Comparison of ENCODE assay signal across 26 mouse cellular contexts in the genomic region with DNA sequence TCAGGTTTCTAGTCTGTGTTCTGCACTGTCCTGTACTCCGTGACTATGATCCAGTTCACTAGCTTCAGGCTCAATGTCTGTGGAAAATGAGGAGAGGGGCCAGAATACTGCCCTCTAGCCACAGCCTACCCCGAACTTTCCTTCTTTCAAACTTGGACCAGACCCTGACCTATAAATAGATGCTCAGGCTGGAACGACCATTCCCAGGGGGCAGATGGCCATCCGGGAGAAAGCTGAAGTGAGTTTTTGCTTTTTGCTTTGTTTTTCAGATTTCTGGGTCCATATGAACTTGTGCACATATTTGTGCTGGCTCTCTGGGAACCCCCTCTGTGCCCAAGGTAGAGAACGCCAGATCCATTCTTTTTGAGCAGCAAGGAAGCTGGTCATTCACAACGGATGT. TPM values are rescaled to one million over a fixed set of nuclear protein-coding genes. Genes with fewer than 3 reads are reported as not detected.
A peak's percentile ranks its signal among the peaks of the same experiment; 100 is the strongest.
DNase-seq lines count a peak whose midpoint lies in the region; ATAC-seq and TF ChIP-seq lines count a peak whose summit lies in the region.
"Had no signal": no experiment of that assay in that cellular context is flagged by ENCODE, and none has a peak within 500 bp of the region (broad histone marks: within the 10 kb centered on the region; RNA-seq: fewer than 3 reads in every experiment).

No protein-coding gene starts in this region.

- intact Hi-C loops in heart, postnatal 36 days (cut with DNase I) = no loop called here

- DNase-seq in adrenal gland, postnatal 10 days = peak; percentile 59
- DNase-seq in adrenal gland, postnatal 4 days (ENCODE audit: low spot score in 2 of 2) = no peak
- DNase-seq in heart, adult 8-10 months (ENCODE audit: low spot score) = peak; percentile 27
- DNase-seq in heart, postnatal 36 days = no peak
- no peak for DNase-seq in midbrain, embryonic 10.5 days (ENCODE audit: low spot score)
- no peak for DNase-seq in midbrain, postnatal 0 days (ENCODE audit: low spot score)
- DNase-seq: adrenal gland, adult 8-10 months; cerebellum, adult 11-12 months; cerebellum, adult 9-11 months; gastrocnemius, postnatal 25 days; layer of hippocampus, postnatal 36 days; left cerebral cortex, postnatal 4 days; liver, postnatal 0 days; midbrain, embryonic 14.5 days; retina, postnatal 1 day; right cerebral cortex, postnatal 14 days had no signal

- H3K9ac ChIP-seq in intestine, embryonic 15.5 days = no peak overlapping the region
- no peak overlapping the region for H3K9ac ChIP-seq in intestine, postnatal 0 days (ENCODE audit: low read depth, low read length)
- H3K9ac ChIP-seq in midbrain, postnatal 0 days (replicated peaks; ENCODE audit: low read length, poor library complexity, severe bottlenecking) = no peak overlapping the region
- H3K9ac ChIP-seq: forebrain, embryonic 13.5 days; hindbrain, embryonic 15.5 days; liver, embryonic 12.5 days; liver, postnatal 0 days; neural tube, embryonic 15.5 days had no signal

- no peaks in the 10 kb centered on the region for H3K9me3 ChIP-seq in intestine, embryonic 15.5 days
- H3K9me3 ChIP-seq in intestine, postnatal 0 days (ENCODE audit: control insufficient read depth) = no peaks in the 10 kb centered on the region
- no peaks in the 10 kb centered on the region for H3K9me3 ChIP-seq in midbrain, embryonic 10.5 days (replicated peaks)
- H3K9me3 ChIP-seq in midbrain, postnatal 0 days (ENCODE audit: low read length) = no peaks in the 10 kb centered on the region
- H3K9me3 ChIP-seq: forebrain, embryonic 13.5 days; hindbrain, embryonic 15.5 days; liver, embryonic 12.5 days; neural tube, embryonic 15.5 days had no signal

- peaks cover 6% of the 10 kb centered on the region; the same call in 1 of the 2 replicates for H3K4me1 ChIP-seq in intestine, embryonic 15.5 days (replicated peaks)
- H3K4me1 ChIP-seq in intestine, postnatal 0 days (replicated peaks; ENCODE audit: control insufficient read depth, insufficient read depth, low read length) = no peaks in the 10 kb centered on the region
- H3K4me1 ChIP-seq in midbrain, embryonic 10.5 days = peaks cover 30% of the 10 kb centered on the region
- H3K4me1 ChIP-seq in midbrain, postnatal 0 days (ENCODE audit: insufficient read depth, low read length) = no peaks in the 10 kb centered on the region
- H3K4me1 ChIP-seq: liver, embryonic 12.5 days had no signal

- TF ChIP-seq CTCF in intestine, postnatal 0 days (IDR thresholded peaks at IDR 0.05; ENCODE audit: low read depth) = no peak
- TF ChIP-seq CTCF in midbrain, postnatal 0 days (IDR thresholded peaks at IDR 0.05) = no peak

- 78% methylated on average over 6 of the region's 6 CpGs for WGBS in intestine, embryonic 15.5 days
- 76% methylated on average over 6 of the region's 6 CpGs for WGBS in intestine, postnatal 0 days
- 83% methylated on average over 6 of the region's 6 CpGs for WGBS in midbrain, embryonic 10.5 days
- WGBS in midbrain, postnatal 0 days = 79% methylated on average over 6 of the region's 6 CpGs

- no peaks in the 10 kb centered on the region for H3K27me3 ChIP-seq in intestine, embryonic 15.5 days (replicated peaks)
- no peaks in the 10 kb centered on the region for H3K27me3 ChIP-seq in intestine, postnatal 0 days (replicated peaks; ENCODE audit: control insufficient read depth, insufficient read depth, low read length)
- H3K27me3 ChIP-seq in midbrain, embryonic 10.5 days (ENCODE audit: low read depth, poor library complexity, severe bottlenecking) = peaks cover 86% of the 10 kb centered on the region
- H3K27me3 ChIP-seq in midbrain, postnatal 0 days (ENCODE audit: insufficient read depth, low read length) = no peaks in the 10 kb centered on the region
- H3K27me3 ChIP-seq: hindbrain, embryonic 15.5 days had no signal

- H3K36me3 ChIP-seq in intestine, embryonic 15.5 days = no peaks in the 10 kb centered on the region; the same call in 1 of the 2 replicates
- H3K36me3 ChIP-seq in intestine, postnatal 0 days (ENCODE audit: control insufficient read depth, insufficient read depth) = no peaks in the 10 kb centered on the region
- peaks cover 76% of the 10 kb centered on the region for H3K36me3 ChIP-seq in midbrain, embryonic 10.5 days
- H3K36me3 ChIP-seq in midbrain, postnatal 0 days (ENCODE audit: insufficient read depth, low read length) = no peaks in the 10 kb centered on the region
- H3K36me3 ChIP-seq: hindbrain, embryonic 15.5 days; neural tube, embryonic 15.5 days had no signal

- no peak overlapping the region for H3K4me2 ChIP-seq in intestine, embryonic 15.5 days (replicated peaks)
- no peak overlapping the region for H3K4me2 ChIP-seq in intestine, postnatal 0 days (replicated peaks; ENCODE audit: low read depth)
- H3K4me2 ChIP-seq in midbrain, postnatal 0 days (ENCODE audit: low read depth, low read length, poor library complexity, severe bottlenecking) = no peak overlapping the region
- H3K4me2 ChIP-seq: forebrain, embryonic 13.5 days; hindbrain, embryonic 15.5 days; liver, embryonic 12.5 days; neural tube, embryonic 15.5 days had no signal

- no peak overlapping the region for H3K4me3 ChIP-seq in intestine, embryonic 15.5 days (replicated peaks)
- H3K4me3 ChIP-seq in intestine, postnatal 0 days (ENCODE audit: low read depth, low read length) = no peak overlapping the region
- no peak overlapping the region for H3K4me3 ChIP-seq in midbrain, embryonic 10.5 days
- no peak overlapping the region for H3K4me3 ChIP-seq in midbrain, postnatal 0 days (ENCODE audit: low read depth, low read length)
- H3K4me3 ChIP-seq: erythroblast, embryonic 14.5 days; forebrain, embryonic 13.5 days; hindbrain, embryonic 15.5 days; liver, embryonic 12.5 days; neural tube, embryonic 15.5 days had no signal

- no peak overlapping the region for H3K27ac ChIP-seq in intestine, embryonic 15.5 days
- no peak overlapping the region for H3K27ac ChIP-seq in intestine, postnatal 0 days (ENCODE audit: low read depth, low read length)
- H3K27ac ChIP-seq in midbrain, embryonic 10.5 days (replicated peaks) = peak overlapping the region; percentile 91
- no peak overlapping the region for H3K27ac ChIP-seq in midbrain, postnatal 0 days (ENCODE audit: low read depth, low read length)
- H3K27ac ChIP-seq: forebrain, embryonic 13.5 days; hindbrain, embryonic 15.5 days; liver, embryonic 12.5 days; macrophage; neural tube, embryonic 15.5 days had no signal

- ATAC-seq in intestine, embryonic 15.5 days = peak; percentile 22
- ATAC-seq in intestine, postnatal 0 days = no peak
- no peak for ATAC-seq in midbrain, postnatal 0 days (ENCODE audit: low FRiP score)
- ATAC-seq: activated CD4-positive, CD25-positive, alpha-beta regulatory T cell, adult 4 months; forebrain, embryonic 13.5 days; inflammation-experienced regulatory T-cells, adult 6 months; liver, embryonic 12.5 days; liver, postnatal 0 days had no signal

RNA-seq across cellular contexts. Expression of gene Fadd, which starts 52.6 kb away (rescaled TPM):
- total RNA-seq in adrenal gland, postnatal 10 days (2021) = 10 to 100 TPM; 10.1 to 11.1 TPM
- 10 to 100 TPM; 13.3 to 14.4 TPM for total RNA-seq in adrenal gland, postnatal 4 days (2021)
- 10 to 100 TPM in 1 of 4 experiments, 1 to 10 TPM in 3; 8.4 to 10.0 (median 9.4) TPM for total RNA-seq in heart, adult 8-10 months (2022)
- total RNA-seq in heart, postnatal 36 days (2021) = 1 to 10 TPM; 8.0 to 9.3 TPM
- 12.8 and 13.0 TPM in 2 replicates for polyA plus RNA-seq in intestine, embryonic 15.5 days (2015; fragmentation: Nextera tagmentation; extraction: Ambion mirVana)
- polyA plus RNA-seq in intestine, postnatal 0 days (2015; fragmentation: Nextera tagmentation; extraction: Ambion mirVana) = 12.5 and 13.4 TPM in 2 replicates
- 11.0 and 11.6 TPM in 2 replicates for polyA plus RNA-seq in midbrain, embryonic 10.5 days (2016; fragmentation: Nextera tagmentation; extraction: Ambion mirVana)
- total RNA-seq in midbrain, postnatal 0 days (2014; rRNA removed) = 2.3 and 2.6 TPM in 2 replicates
- 2.4 and 3.4 TPM in 2 replicates for polyA plus RNA-seq in midbrain, postnatal 0 days (2015; fragmentation: Nextera tagmentation; extraction: Ambion mirVana)

Comparison
In these comparisons a context has a peak if more than half of its experiments do, and no peak if none do; other contexts are left out.
1. DNase-seq: peak in adrenal gland, postnatal 10 days (single experiment) and heart, adult 8-10 months (single experiment); none in adrenal gland, postnatal 4 days (0 of 2), heart, postnatal 36 days (0 of 2), midbrain, embryonic 10.5 days (single experiment) and midbrain, postnatal 0 days (single experiment).